Mouse (Mus musculus) lung, embryonic 15.5 days (tissue): ENCODE measurements around the gene Scn3a. TPM values are rescaled to one million over a fixed set of nuclear protein-coding genes. Genes with fewer than 3 reads are reported as not detected.

ENCODE experiments used
- ATAC-seq: fragments of 200-750 bp; cut with Nextera tagmentation; 2 replicates; pipeline ENCODE4 v1.8.0; 2017; ENCODE audit warnings: moderate number of reproducible peaks, borderline replicate concordance; ENCODE audit not compliant: low FRiP score, low TSS enrichment; ENCODE audit errors: extremely low read depth
- H3K27ac ChIP-seq: fragments of 300-500 bp; sonication (generic); 2 replicates; pipeline ENCODE4 v1.5.1; 2015; ENCODE audit warnings: moderate library complexity, mild to moderate bottlenecking, inconsistent platforms
- H3K27me3 ChIP-seq: fragments of 300-500 bp; sonication (generic); 2 replicates; pipeline ENCODE4 v1.6.1; 2015; ENCODE audit warnings: inconsistent platforms
- H3K36me3 ChIP-seq: fragments of 300-500 bp; sonication (generic); 2 replicates; pipeline ENCODE4 v1.6.1; 2015; ENCODE audit warnings: inconsistent platforms
- H3K4me1 ChIP-seq: fragments of 300-500 bp; sonication (generic); 2 replicates; pipeline ENCODE4 v1.6.1; 2015; ENCODE audit warnings: inconsistent platforms
- H3K4me2 ChIP-seq: fragments of 300-500 bp; sonication (generic); 2 replicates; pipeline ENCODE4 v1.6.1; 2015; ENCODE audit warnings: inconsistent platforms, mild to moderate bottlenecking, moderate library complexity
- H3K4me3 ChIP-seq: fragments of 300-500 bp; sonication (generic); 2 replicates; pipeline ENCODE4 v1.5.1; 2015; ENCODE audit warnings: mild to moderate bottlenecking, inconsistent platforms
- H3K9ac ChIP-seq: fragments of 300-500 bp; sonication (generic); 2 replicates; pipeline ENCODE4 v1.6.1; 2015; ENCODE audit warnings: inconsistent platforms
- H3K9me3 ChIP-seq: fragments of 300-500 bp; sonication (generic); 2 replicates; pipeline ENCODE4 v1.6.1; 2016; ENCODE audit warnings: inconsistent platforms
- WGBS: fragments of 180-500 bp; shearing (Covaris S2); methylation state at CpG from one replicate; pipeline ENCODE4 v1.1.7; 2015; 5-methylcytosine and 5-hydroxymethylcytosine counted together
- polyA plus RNA-seq: library from polyadenylated mRNA; unstranded; fragments of >200 nt; fragmentation: Nextera tagmentation; extraction: Ambion mirVana; gene quantifications from 2 replicates; pipeline ENCODE4 v1.2.1, GENCODE M21; 2015

Scn3a gene
- 1.5 and 2.0 TPM in 2 replicates for polyA plus RNA-seq

DNA sequence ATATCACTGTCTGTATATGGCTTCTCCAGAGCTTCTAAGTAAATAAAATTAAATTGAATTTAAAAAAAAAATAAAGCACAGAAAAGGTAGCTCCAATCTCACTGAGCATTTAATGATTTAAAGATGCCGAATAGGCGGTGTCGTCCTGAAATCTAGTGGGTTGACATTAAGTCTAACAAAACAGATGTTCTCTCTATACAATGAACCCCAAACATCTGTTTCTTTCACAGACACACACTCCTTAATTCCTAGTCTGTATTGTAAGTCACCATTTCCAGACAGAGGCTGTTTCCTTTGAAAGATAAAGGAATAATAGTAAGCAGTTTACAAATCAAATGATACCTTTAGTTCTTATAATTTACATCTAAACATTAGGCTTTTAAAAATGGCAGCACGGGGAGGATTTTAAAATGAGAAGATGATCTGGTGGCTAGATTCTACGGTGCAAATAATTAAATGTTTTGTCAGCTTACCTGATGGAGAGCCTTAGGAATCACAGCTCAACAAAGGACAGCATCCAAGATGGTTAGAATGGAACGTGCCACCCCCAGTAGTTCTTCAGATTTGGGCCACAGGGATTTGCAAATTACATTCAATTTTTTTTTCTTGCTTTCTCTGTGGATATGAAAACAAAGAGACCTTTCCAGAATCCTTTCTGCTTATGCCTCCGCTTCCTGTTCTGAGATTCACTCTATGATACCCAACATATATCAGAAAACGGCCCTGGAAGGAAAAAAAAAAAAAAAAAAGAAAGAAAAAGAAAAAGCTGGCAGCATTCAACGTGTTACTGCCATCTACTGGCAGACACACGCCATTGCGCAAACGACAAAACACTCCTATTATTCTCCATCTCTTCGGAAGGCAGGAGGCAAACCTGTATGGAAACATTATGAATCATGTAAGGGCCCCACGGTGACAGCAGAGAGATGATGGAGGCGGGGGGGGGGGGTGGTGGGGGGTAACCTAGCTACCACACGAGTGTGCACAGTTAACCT is at the start of gene Scn3a:
Gene Scn3a (minus strand): TSS at position 835 of the 995 bp plus-strand sequence.
- Histone ChIP-seq H3K9me3 (no peaks in the 10 kb centered on the region), H3K36me3 (no peaks in the 10 kb centered on the region), H3K4me2 (peak within 1 kb of the TSS; percentile 24), H3K9ac (no peak within 1 kb of the TSS), H3K4me3 (0 out of 2 replicates have a peak within 1 kb of the TSS, but pooled peaks have one; percentile 12), H3K27ac (no peak within 1 kb of the TSS), H3K27me3 (no peaks in the 10 kb centered on the region), H3K4me1 (peaks cover 4% of the 10 kb centered on the region; the same call in 1 of the 2 replicates)
- ATAC-seq = peak; percentile 23; the same call in 1 of the 2 replicates
- 23% methylated on average over 16 of the region's 16 CpGs for WGBS

DNA sequence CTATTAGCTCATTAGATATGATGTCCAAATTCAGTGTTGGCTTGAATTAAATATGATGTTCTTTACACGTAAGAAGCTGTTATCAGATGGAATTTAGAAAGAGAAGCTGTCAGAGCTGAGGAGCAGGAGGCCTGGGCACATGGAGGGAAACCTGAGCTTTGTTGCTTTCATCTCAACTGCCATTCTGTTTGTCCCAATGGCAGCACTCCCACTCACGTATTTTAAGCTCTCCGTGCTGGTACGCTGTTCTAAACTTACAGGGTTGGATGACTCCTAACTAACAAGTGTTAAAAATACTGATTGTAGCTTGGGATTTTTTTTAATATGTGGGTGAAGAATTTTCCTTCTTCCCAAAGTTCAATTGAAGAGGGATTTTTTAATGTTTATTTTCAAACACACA is 44.5 kb upstream of the Scn3a start:
- H3K4me2 ChIP-seq = no peak overlapping the region
- H3K27me3 ChIP-seq = no peaks in the 10 kb centered on the region
- no peak overlapping the region for H3K9ac ChIP-seq
- H3K4me1 ChIP-seq = no peaks in the 10 kb centered on the region
- no peak overlapping the region for H3K27ac ChIP-seq
- no peak for ATAC-seq
- no peak overlapping the region for H3K4me3 ChIP-seq
- H3K36me3 ChIP-seq = no peaks in the 10 kb centered on the region
- 69% methylated on average over 4 of the region's 4 CpGs for WGBS
- no peaks in the 10 kb centered on the region for H3K9me3 ChIP-seq

DNA sequence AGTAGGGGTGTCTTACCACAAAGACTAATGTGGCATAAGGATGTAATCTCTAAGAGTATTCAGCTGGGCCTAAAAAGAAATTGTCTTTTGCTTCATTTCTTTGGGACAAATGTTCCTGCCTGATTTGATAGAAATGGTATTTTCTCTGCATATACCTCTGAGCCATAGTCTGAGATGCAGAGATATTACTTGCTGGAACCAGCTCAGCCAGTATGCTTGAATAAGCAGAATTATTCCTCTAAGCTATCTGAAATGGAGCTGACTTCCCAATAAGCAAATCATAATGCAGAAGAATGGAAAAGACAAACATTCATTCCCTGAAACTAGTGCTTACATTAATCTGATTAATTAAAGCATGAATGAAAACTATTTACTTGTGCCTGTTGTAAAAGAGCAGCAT is 40.4 kb upstream of the Scn3a start:
- Histone ChIP-seq H3K9me3 (no peaks in the 10 kb centered on the region), H3K4me1 (no peaks in the 10 kb centered on the region), H3K4me2 (no peak overlapping the region), H3K27ac (no peak overlapping the region), H3K36me3 (no peaks in the 10 kb centered on the region), H3K9ac (no peak overlapping the region), H3K4me3 (no peak overlapping the region), H3K27me3 (no peaks in the 10 kb centered on the region)
- no peak for ATAC-seq

GRCm38 (mm10) chr2:65587679-65588078 is 20.3 kb upstream of the Scn3a start:
- H3K4me1 ChIP-seq = no peaks in the 10 kb centered on the region
- H3K27me3 ChIP-seq = no peaks in the 10 kb centered on the region
- ATAC-seq = no peak
- H3K36me3 ChIP-seq = no peaks in the 10 kb centered on the region
- no peak overlapping the region for H3K4me2 ChIP-seq
- no peak overlapping the region for H3K4me3 ChIP-seq
- 67% methylated on average over 5 of the region's 5 CpGs for WGBS
- no peaks in the 10 kb centered on the region for H3K9me3 ChIP-seq
- no peak overlapping the region for H3K9ac ChIP-seq
- no peak overlapping the region for H3K27ac ChIP-seq

DNA sequence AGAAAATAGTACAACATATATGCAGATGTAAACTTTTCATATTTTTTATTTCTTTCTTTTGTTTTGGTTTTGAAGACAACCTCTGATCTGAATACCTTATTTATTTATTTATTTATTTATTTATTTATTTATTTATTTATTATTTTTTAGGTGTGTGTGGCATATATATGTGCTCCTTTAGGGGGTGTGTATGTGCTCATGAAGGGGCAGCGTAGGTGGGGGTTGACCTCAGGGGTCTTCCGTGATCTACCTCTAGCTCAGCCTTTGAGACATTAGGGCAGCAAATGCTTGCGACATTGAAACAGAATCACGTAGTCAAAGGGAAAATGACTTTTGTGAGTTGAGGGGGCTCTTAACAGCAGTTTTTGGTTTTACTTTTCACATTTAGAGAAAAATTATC is 498 bp upstream of the Scn3a start:
- no peaks in the 10 kb centered on the region for H3K9me3 ChIP-seq
- no peak for ATAC-seq
- no peak overlapping the region for H3K4me2 ChIP-seq
- H3K9ac ChIP-seq = no peak overlapping the region
- H3K4me3 ChIP-seq = no peak overlapping the region
- no peaks in the 10 kb centered on the region for H3K27me3 ChIP-seq
- peaks cover 4% of the 10 kb centered on the region; the same call in 1 of the 2 replicates for H3K4me1 ChIP-seq
- no peaks in the 10 kb centered on the region for H3K36me3 ChIP-seq
- WGBS = 87% methylated on average over 4 of the region's 4 CpGs
- no peak overlapping the region for H3K27ac ChIP-seq

GRCm38 (mm10) chr2:65563898-65564297 is 3.5 kb downstream of the Scn3a start:
- no peak overlapping the region for H3K27ac ChIP-seq
- no peak overlapping the region for H3K4me3 ChIP-seq
- no peak for ATAC-seq
- peaks cover 4% of the 10 kb centered on the region; the same call in 1 of the 2 replicates for H3K4me1 ChIP-seq
- H3K36me3 ChIP-seq = no peaks in the 10 kb centered on the region
- no peaks in the 10 kb centered on the region for H3K27me3 ChIP-seq
- H3K9me3 ChIP-seq = no peaks in the 10 kb centered on the region
- WGBS = 30% methylated on average over 4 of the region's 4 CpGs
- no peak overlapping the region for H3K9ac ChIP-seq
- no peak overlapping the region for H3K4me2 ChIP-seq

DNA sequence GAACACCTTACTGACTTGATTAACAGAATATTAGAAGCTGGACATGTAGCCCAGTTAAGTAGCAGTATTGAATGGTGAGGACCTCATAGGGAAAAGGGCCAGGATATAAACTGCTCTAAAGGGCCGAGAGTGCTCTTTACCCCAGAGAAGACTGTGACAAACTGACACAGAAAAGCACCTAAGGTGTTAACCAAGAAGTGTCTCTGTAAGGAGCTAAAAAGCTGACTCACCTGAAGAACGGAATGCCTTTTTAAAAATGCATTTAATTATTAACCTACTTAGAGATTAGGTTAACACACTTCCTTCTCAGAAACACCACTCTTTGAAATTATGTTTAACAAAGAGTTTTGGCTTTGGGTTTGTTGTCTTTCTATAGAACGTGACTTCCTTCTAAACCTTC is 9.7 kb downstream of the Scn3a start:
- 41% methylated on average over 3 of the region's 3 CpGs for WGBS

DNA sequence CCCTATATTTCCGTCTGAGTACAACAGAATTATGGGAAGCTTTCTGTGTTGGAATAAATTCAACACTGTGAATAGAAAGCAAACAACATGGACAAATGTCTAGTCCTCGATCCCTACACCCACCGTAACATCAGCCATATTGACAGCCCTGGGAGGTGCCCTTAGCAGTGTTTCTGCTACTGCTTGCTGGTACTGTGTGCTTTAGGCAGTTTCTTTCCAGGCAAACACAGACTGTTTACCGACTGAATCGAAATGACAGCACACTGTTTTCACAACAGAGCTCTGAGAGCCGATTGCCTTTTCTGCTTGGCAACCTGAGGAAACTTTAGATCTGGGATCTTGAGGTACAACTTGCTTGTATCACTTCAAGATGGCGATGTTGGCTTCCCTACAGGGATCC is 12.8 kb downstream of the Scn3a start:
- WGBS = 72% methylated on average over 7 of the region's 7 CpGs
- no peak overlapping the region for H3K4me2 ChIP-seq
- H3K27ac ChIP-seq = no peak overlapping the region
- ATAC-seq = no peak
- no peaks in the 10 kb centered on the region for H3K36me3 ChIP-seq
- no peaks in the 10 kb centered on the region for H3K27me3 ChIP-seq
- H3K4me1 ChIP-seq = peaks cover 5% of the 10 kb centered on the region; the same call in 1 of the 2 replicates
- no peak overlapping the region for H3K9ac ChIP-seq
- H3K4me3 ChIP-seq = no peak overlapping the region
- H3K9me3 ChIP-seq = no peaks in the 10 kb centered on the region

More for the DNA sequence above, 9.7 kb downstream of the Scn3a start:
- Histone ChIP-seq H3K36me3 (no peaks in the 10 kb centered on the region), H3K27ac (no peak overlapping the region), H3K4me2 (no peak overlapping the region), H3K9me3 (no peaks in the 10 kb centered on the region), H3K9ac (no peak overlapping the region), H3K27me3 (no peaks in the 10 kb centered on the region), H3K4me3 (no peak overlapping the region), H3K4me1 (peaks cover 5% of the 10 kb centered on the region; the same call in 1 of the 2 replicates)
- no peak for ATAC-seq

GRCm38 (mm10) chr2:65553473-65553872 is 14.0 kb downstream of the Scn3a start:
- no peak for ATAC-seq

GRCm38 (mm10) chr2:65552727-65553126 is 14.7 kb downstream of the Scn3a start:
- Histone ChIP-seq H3K9ac (no peak overlapping the region), H3K4me3 (no peak overlapping the region), H3K36me3 (no peaks in the 10 kb centered on the region), H3K27ac (no peak overlapping the region), H3K9me3 (no peaks in the 10 kb centered on the region), H3K4me1 (peaks cover 5% of the 10 kb centered on the region; the same call in 1 of the 2 replicates), H3K27me3 (no peaks in the 10 kb centered on the region), H3K4me2 (no peak overlapping the region)
- 40% methylated on average over 3 of the region's 3 CpGs for WGBS
- ATAC-seq = no peak

More at GRCm38 (mm10) chr2:65553473-65553872, 14.0 kb downstream of the Scn3a start:
- Histone ChIP-seq H3K4me1 (peaks cover 5% of the 10 kb centered on the region; the same call in 1 of the 2 replicates), H3K27ac (no peak overlapping the region), H3K4me2 (no peak overlapping the region), H3K27me3 (no peaks in the 10 kb centered on the region), H3K36me3 (no peaks in the 10 kb centered on the region), H3K9ac (no peak overlapping the region), H3K9me3 (no peaks in the 10 kb centered on the region), H3K4me3 (no peak overlapping the region)
- WGBS = 67% methylated on average over 3 of the region's 3 CpGs

DNA sequence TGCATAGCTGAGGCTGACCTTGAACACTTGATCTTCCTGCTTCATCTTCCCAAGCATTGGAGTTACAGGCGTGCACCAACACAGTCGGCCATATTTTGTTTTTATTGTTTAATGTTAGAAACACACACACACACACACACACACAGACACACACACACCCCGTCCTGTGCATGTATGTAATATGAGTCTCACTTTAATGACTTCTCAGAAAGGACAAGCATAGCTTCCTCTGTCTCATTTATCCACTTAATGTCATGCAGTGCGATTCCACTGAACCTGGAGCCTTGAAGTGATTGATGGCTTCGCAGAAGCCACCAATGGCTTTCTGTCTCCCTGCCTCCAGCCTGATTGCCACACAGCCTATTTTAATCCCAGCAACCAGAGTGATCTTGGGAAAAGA is 15.2 kb downstream of the Scn3a start:
- ATAC-seq = no peak
- Histone ChIP-seq H3K4me2 (no peak overlapping the region), H3K9me3 (no peaks in the 10 kb centered on the region), H3K9ac (no peak overlapping the region), H3K27ac (no peak overlapping the region), H3K4me3 (no peak overlapping the region), H3K27me3 (no peaks in the 10 kb centered on the region), H3K4me1 (peaks cover 2% of the 10 kb centered on the region; the same call in 1 of the 2 replicates), H3K36me3 (no peaks in the 10 kb centered on the region)
- WGBS = 49% methylated on average over 5 of the region's 5 CpGs

DNA sequence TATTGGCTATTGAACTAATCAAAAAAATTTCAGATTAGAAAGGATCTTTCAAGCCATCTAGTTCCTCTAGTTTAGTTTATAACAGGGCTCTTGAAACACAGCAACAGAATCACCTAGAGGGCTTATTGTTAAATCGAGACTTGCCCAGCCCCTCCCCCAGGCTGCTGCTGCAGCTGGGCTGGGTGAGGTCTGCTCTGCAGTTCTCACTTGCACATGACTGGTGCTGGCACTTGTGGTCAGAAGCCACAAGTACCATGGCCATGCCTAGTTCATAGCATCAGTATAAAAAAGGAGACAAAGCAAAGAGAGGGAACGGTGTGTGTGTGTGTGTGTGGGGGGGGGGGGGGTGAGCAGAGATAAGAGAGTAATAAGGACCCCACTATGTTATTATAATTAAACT is 15.7 kb downstream of the Scn3a start:
- H3K4me3 ChIP-seq = no peak overlapping the region
- 24% methylated on average over 2 of the region's 2 CpGs for WGBS
- H3K36me3 ChIP-seq = no peaks in the 10 kb centered on the region
- H3K9me3 ChIP-seq = no peaks in the 10 kb centered on the region
- H3K4me1 ChIP-seq = peaks cover 2% of the 10 kb centered on the region; the same call in 1 of the 2 replicates
- H3K27ac ChIP-seq = no peak overlapping the region
- no peak for ATAC-seq
- H3K4me2 ChIP-seq = no peak overlapping the region
- H3K9ac ChIP-seq = no peak overlapping the region
- no peaks in the 10 kb centered on the region for H3K27me3 ChIP-seq
